Mouse (Mus musculus): Measurements from ENCODE around the gene Tent4b.

Gene Tent4b

DNA sequence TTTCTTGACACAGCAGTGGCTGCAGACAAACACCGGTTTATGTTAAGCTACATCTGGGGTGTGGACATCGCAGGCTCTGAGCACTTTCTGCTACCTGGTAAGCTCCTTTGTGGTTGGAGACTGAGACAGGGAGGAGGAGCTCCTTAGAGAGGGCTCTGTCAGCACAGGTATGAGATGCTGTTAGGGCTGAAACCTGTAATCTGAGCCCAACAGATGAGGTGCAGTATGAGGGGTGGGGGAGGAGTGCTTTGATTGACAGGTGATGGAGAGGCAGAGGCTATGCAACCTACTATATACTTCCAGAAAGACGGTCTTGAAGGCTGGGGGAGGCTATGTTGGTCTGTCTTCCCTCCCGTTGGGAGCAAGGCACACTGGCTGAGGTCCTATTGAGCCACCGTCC is 80.2 kb downstream of the Tent4b start:
- no peak for DNase-seq (ENCODE audit: low read depth, low spot score)

DNA sequence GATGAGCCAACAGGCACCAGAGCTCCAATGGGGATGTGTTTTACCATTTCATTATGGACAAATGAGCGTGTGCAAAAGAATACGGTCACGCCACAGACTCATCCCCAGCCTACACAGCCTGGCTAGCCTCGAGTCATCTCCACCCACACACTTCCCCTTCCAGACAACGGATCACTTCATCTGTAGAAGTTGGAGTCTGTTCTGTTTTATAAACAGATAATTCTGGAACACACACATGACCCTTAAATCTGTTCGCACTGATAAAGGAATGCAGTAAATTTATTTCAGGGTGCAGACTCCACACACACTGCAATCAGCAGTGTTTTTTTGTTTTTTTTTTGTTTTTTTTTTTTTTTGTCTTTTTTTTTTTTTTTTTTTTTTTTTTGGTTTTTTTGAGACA is 80.7 kb downstream of the Tent4b start:
- peak; percentile 68 for DNase-seq (ENCODE audit: low read depth, low spot score)

DNA sequence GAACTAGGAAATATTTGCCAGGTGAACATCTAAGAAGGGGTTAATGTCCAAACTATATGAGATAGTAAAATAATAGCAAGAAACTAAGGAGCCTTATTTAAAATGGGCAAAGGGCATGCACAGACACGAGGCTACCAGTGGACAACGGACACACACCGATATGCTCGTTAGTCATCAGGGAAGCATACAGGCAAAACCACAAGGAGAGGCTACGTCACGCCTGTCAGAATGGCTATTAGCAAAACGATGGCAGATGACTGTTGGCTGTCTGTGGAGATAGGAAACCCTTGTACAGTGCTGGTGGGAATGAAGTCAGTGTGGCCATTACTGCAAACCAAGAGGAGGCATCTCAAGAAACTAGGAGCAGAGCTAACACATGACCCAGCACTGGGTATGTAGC is 81.9 kb downstream of the Tent4b start:
- no peak for DNase-seq (ENCODE audit: low read depth, low spot score)

DNA sequence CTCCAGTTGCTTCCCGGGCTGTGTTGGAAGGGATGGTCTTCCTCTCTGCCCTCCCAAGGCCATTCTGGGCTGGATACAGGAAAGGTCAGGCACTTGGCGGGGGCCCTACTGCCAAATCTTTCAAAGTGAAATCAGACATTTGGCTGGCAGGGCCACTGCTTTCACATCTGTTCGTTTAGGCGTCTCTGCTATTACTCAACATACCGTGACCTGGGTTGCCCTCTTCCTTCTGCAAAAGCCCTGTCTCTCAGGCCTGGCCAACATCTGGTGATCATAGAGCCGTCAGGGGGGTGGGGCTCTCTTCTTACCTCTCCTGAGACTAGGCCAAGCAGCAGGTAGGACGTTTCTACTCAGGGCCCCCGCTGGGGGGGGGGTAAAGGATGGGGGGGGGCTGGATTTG is 83.7 kb downstream of the Tent4b start:
- DNase-seq (ENCODE audit: low read depth, low spot score) = no peak

DNA sequence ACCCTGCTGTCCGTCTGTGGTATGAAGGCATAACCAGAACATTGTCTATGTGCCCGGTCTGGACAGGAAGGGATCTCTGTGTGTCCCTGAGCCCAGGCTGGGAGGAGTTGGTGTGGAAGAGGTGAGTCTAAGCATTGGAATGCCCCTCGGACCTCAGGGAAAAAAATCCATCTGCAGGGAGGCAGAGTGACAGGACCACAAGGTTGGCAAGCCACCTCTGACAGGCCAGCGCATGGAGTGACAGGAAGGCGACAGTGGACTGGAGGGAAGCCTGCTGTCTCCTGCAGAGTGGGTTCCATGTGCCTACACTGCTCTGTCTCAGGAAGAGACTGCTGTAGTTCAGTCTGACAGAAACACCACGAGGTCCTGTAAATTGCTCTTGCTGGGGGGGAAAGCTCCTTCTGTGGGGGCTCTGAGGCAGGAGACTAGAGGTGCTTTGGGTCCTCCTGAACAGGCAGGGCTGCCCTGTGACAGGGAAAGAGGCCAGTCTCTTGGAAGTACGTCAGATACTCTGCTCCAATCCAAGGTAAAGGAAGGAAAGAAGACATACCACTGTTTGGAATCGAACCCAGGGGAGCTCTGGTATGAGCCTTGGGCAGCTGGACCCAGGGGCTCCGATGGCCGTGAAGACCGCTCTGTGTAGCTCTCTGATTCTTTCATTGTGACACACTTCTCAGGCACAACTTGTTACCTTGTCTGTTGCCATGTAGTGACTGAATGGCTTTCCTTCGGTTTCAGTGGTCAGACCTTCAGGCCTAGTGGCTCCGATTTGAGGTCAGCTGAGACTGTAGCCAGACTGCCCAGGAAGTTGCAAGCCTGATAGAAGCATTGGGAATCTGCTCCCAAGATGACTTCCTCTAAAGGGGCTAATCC is 84.5 kb downstream of the Tent4b start:
- no peak for DNase-seq (ENCODE audit: low read depth, low spot score)

DNA sequence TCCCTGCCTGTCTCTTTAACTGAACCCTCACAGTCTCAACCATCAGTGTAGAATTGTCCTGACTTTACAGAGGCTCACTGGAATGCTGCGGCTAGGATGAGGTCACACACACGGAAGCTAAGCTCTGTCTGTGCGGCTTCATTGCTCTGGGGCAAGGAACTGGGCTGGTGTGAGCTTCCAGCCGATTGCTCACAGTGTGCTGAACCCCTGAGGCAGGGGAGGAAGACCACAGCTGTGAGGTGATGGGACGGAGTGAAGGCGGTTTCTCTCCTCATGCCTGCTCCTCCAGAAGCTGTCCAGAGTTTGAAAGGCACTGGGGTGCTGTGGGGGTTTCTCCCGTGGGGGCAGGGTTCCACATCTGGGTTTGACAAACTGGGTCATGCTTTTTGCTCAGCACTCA is 85.7 kb downstream of the Tent4b start:
- DNase-seq (ENCODE audit: low read depth, low spot score) = no peak

DNA sequence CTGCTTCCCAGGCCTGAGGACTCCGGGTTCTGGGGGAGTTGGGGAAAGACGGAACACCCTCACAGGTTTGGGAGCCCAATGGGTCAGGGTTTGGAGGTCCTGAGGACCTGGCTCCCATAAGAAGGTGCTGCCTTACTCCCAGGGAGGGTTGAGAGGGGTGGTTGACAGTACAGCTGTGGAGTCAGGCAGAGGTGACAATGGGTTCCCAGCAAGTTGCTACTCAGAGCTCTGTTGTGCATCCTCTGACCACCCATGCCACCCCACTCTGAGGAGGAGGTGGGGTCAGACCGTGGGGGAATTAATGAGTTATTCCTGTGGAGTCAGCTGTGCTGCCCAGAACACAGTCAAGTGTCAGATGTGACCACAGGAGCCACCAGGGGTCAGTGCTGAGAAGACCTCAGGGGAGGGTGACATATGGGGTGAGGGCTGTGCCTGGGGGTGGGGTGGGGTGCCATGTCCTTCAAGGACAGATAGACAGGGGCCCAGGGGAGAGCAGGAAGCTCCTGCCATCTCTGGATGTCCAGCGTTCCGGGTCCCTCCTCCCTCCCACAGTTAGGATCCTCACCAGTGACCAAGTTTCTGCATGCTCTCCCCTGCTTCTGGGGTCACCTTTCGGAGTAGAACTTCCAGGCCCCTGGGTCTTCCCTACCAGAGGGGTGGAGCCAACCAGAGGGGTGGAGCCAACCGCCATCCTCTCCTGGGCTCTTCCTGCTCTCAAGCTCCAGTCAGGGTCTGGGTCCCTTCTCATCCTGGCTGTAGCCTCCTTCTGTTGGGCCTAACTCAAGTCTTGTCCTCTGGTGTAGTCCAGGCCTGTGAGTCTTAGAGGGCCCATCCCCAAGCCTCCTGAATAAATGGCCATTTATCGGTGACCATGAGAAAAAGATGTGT is 86.7 kb downstream of the Tent4b start:
- peak; percentile 59 for DNase-seq (ENCODE audit: low read depth, low spot score)

DNA sequence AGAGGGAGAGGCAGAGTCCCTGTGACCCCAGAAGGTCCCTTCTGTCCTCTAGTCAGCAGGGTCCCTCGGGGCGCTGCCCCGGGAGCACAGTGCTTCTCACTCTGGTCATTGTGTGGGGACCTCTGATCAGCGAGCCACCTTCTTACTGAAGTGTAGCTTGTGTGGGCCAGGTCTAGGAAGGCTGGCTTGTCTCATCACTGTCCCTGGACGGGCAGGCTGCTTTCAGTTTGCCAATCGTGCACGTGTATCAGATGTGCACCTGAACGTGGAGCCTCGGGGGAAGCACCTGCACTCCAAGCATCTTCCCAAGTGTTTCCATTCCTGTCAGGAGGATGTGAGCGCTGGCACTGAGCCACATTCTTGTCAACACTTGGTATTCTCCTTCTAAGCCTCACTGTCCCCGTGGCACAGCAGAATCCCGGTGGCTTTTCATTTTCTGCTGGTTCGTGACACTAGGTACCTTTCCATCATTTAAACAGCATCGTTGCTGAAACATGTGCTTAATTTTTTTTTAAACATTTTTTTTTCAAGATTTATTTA is 87.5 kb downstream of the Tent4b start:
- no peak for DNase-seq (ENCODE audit: low read depth, low spot score)

DNA sequence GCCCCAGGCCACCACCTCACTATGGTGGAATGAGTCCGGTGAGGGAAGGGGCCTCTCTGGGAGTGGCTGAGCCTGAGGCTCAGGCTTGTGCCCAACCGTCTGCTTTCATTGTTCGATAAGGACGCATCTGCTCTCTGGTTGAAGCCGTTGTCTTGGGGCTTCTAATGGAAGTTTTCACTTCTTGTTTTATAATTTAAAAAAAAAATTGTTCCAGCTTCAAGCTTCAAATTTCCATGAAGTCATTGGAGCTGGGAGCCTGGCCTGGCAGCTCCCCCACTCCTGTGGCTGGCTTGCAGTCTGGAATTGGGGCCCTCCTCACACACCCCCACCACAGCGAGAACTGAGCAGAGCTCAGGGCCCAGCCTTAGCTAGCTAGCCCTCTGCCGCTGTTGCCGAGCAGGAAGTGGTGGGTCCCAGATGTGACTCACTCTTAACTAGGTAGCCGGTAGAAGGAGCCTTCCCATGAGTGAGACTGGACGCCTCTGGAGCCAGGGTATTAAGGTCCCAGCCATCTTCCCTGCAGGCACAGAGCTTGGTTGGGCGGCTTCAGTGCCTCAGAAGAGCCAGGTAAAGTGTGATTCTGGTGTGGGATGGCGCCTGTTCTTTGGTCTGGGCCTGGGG is 89.7 kb downstream of the Tent4b start:
- peak; percentile 80 for DNase-seq (ENCODE audit: low read depth, low spot score)

DNA sequence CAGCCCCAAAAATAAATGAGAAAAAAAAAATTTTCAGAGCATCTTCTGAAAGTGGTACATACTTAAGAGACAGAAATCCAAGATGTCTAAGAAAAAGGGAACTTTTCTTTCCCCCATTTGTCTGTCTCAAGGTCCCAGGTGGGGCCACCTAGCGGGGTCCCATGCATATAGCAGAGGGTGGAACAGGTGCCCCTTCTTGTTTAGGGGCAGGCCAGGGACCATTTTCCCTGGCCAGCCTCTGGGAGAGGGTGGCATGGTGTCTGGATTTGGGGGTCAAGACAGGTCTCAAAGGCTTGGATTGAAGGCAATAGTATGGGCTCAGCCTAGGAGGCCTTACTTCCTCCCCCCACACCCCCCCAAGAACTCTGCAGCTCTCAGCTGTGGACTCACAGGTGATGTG is 90.9 kb downstream of the Tent4b start:
- peak; percentile 62 for DNase-seq (ENCODE audit: low read depth, low spot score)

DNA sequence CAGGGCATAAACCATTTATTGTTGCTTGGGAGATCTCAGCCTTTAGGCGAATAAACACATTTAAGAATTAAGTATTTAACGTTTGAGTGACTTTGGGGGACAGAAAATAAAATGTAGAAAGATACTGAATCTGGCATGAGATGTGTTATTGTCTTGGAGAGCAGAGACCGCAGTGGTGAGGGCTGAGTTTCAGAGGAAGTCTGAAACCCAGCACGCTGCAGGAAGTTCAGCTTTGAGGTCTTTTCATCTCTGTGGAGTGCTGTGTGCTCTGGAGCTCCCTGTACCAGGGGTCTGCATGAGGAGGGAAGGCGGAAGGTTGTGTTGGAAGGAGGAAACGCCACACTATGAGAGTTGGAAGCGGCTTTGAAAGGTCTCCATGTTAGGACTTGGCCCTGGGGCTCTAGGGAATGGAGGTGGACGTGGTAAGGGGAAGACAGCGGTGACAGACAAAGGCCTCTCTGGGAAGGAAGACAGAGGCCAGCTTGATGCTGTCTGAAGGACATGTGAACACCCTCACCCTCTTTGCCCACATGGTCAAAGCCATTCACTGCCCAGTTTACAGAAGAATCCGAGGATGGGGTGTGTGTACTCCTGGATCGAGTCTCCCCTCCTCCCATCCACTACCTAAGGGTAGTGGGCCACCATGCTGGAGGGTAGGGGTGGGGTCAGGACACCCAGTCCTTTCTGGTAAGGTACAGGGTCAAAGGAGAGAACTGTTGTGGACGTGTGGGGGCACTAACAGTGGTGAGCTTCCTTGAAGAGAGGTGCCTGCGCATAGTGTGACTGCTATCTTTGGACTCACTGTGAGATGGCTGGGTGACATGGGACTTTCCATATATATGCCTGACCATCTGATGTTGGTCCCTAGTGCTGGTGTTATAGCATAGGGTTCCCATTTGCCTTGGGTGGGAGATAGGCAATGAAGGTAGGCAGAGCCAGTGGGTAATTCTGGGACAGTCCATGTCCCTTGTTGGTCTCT is 91.6 kb downstream of the Tent4b start:
- peak; percentile 66 for DNase-seq (ENCODE audit: low read depth, low spot score)

DNA sequence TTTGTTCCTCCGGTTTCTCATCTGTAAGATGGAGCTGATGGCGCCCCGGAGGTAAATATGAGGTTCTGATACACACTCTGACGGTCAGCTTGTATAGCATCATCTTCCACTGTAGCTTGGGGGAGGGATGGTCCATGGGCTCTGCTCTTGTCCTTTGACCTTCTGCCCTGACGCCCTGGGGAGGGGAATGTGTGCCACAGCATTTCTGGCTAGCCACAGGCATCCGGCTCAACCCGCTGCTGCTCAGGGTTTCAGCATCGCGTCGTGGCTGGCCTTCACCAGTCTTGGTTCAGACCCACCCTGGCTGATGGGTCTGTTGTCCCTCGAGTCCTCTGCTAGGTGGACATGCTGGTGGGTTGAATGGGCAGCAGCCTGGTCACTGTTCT is 92.3 kb downstream of the Tent4b start:
- no peak for DNase-seq (ENCODE audit: low read depth, low spot score)

DNA sequence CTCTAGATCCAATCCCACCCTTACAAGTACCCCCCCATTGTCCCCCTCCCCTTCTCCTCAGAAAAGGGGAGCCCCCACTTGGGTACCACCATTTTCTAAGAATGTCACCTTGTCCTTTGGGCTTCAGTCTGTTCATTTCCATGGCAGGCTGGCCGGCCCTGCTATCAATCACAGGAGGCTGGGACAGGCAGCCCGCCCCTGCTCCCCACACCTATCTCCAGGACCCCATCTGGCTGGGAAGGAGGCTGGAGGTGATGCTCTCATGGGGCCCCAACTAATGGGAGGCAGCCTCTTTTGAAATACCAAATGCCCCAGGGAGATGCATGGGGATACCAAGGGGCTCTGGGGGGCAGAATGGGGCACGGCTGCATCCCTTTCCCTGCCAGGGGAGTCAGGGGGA is 93.9 kb downstream of the Tent4b start:
- no peak for DNase-seq (ENCODE audit: low read depth, low spot score)

DNA sequence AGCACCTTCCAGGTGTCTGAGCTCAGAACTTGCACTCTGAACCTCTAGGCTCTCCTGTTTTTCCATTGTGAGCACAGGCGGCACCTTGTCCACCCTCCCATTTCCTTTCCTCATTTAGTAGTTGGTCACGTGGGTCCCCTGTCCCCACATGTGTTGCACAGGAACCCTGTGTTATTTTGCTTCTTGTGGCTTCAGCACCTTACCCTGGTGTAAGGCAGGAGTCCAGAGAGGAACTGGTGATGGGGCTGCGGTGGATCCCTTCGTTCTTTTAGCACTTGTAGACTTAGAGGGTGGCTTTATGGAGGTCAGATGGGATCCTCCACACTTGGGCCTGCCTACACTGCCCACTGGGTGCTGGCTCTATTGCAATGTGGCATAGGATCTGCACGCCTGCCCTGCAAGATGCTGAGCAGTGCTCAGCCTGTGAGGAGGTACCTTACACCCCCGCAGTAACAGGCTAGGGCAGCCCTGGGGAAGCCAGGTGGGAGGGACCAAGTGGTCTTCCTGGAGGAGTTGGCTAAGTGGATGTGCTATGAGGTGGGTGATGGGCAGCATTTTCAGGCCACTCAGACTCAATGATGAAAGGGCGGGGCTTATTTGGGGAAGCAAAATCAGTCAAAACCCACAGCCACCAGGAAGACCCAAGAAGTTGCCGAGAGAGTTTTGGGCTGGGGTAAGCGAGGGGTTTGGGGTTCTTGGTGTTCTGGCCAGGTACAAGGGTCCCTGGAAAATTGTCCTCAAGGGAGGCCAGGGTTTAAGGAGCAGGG is 94.8 kb downstream of the Tent4b start:
- peak; percentile 58 for DNase-seq (ENCODE audit: low read depth, low spot score)

DNA sequence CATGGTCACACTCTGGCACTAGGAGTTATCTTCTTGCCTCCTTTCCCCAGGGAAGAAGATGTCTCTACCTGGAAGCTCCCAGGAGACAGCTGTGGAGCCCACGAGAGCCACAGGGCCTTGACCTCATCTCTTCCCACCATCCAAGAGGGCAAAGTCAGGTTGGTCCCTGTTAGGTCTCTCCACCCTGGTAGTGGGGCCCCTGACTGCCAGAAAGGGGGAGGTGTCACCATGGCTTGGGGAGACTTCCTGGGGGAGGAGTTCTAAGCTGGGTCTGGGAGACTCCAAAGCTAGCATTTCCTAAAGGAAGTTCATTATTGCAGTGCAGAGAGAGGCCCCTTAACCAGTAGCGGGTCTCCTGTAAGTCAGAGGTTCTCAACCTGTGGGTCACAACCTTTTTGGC is 96.0 kb downstream of the Tent4b start:
- no peak for DNase-seq (ENCODE audit: low read depth, low spot score)

DNA sequence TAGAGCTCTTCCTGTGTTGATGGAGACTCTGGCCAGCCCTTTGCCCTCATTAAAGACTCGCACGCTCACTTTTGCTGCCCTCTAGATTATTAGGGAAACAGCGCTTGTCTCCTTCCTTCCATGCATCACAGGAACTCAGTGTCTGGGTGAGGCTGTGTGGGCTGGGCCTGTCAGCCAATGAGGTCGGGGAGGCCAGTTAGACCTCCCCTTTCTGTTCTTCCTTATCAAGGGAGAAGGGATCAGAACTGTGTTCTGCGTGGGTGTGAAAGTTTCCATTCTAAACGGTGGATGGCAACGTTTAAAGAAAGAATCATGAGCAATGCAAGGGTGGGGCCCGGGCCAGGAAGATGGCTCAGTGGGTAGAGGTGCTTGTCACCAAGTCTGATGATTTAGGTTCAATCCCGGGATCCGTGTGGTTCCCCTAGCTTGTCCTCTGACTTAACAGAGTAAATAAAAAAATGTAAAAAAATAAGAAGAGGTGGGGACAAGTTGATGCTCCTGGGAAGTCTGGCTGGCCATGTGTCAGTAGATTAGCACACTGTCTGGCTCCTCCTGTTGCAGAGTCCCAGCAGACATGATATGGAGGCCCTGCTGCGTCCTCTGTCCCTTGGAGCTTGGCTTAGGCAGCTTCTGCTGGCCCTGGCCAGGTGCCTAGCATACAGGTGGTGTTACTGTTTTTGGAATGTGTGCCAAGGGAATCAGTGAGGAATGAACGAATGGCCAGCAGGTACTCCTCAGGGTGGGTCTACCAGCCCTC is 99.1 kb downstream of the Tent4b start:
- peak; percentile 70 for DNase-seq (ENCODE audit: low read depth, low spot score)

DNA sequence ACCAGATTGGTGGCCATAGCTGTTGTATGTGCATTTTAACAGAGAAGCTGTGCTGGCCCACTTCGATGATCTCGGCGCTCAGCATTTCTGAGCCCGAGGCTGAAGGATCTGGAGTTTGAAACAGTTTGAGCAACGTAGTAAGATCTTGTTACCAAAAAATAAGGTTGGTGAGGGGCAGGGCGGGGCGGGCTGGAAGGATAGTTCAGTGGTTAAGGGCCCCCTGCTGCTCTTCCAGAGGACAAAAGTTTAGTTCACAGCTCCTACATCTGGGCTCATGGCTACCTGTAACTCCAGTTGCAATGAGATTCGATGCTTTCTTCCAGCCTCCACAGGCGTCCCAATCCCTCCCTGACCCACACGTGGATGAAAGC is 99.7 kb downstream of the Tent4b start:
- DNase-seq (ENCODE audit: low read depth, low spot score) = no peak

DNA sequence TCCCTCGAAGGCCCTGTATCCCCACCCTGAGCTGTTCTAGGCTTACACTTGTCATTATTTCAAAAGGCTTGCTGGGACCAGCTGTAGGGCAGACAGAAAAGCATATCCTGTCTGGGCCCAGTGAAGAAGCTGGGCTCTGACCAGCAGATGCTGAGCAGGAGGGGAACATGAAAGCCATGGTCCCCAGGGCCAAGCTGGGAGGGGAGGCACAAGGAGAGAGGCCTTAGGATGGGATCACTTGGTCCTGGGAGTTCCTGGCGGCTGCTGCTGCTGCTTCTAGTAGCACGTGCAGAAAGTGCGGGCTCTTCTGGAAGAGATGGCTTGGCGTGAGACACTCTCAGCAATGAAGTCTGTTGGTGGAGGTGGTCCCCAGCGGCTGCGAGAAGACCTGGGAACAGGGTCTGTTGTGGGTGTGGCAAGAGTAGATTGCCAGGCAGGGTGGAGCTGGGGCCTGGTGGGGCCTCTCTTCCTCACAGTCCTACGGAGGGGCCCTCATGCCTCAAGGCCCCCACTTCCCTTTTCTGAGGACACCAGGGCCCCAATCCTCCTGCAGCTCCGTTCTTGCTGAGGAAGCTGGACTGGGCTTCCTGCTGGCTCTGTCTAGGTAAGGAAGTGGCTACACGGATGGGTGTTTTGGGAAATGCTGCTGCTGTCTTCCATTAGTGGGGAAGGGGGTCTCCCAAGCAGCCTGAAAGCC is 101.0 kb downstream of the Tent4b start:
- DNase-seq (ENCODE audit: low read depth, low spot score) = no peak
